Comparison of ENCODE assay signal across 8 mouse cellular contexts in genomic region chr12:72757086-72757485, GRCm38 (mm10). TPM values are rescaled to one million over a fixed set of nuclear protein-coding genes. Genes with fewer than 3 reads are reported as not detected.
DNase-seq lines count a peak whose midpoint lies in the region; ATAC-seq lines count a peak whose summit lies in the region.

Ppm1a (plus strand) TSS chr12:72757455.

- H3K4me3 ChIP-seq in hindbrain, embryonic 16.5 days (ENCODE audit: low read length): no peak within 1 kb of the TSS
- H3K4me3 ChIP-seq in macrophage (ENCODE audit: inconsistent target): no peak within 1 kb of the TSS

- peaks cover 4% of the 10 kb centered on the region for H3K79me2 ChIP-seq in macrophage (ENCODE audit: inconsistent target)

- DNase-seq in layer of hippocampus, adult 8-10 months (ENCODE audit: low spot score in 2 of 2): no peak
- DNase-seq in layer of hippocampus, adult 9-10 months (ENCODE audit: low spot score): no peak
- DNase-seq in adrenal gland, postnatal 4 days (ENCODE audit: low spot score in 2 of 2): no peak
- DNase-seq in gastrocnemius, adult 8-10 months (ENCODE audit: low spot score in 2 of 2): no peak
- DNase-seq in right cerebral cortex, adult 18-20 months: no peak
- no peak for DNase-seq in cerebellum, adult 11 months

- H3K9ac ChIP-seq in hindbrain, embryonic 16.5 days (ENCODE audit: low read depth, low read length): no peak within 1 kb of the TSS

- H3K9me3 ChIP-seq in hindbrain, embryonic 16.5 days (ENCODE audit: control insufficient read depth, low read length): no peaks in the 10 kb centered on the region

- no peaks in the 10 kb centered on the region for H3K36me3 ChIP-seq in hindbrain, embryonic 16.5 days (ENCODE audit: control insufficient read depth, insufficient read depth, low read length)
- H3K36me3 ChIP-seq in macrophage (ENCODE audit: inconsistent target): no peaks in the 10 kb centered on the region

- no peak for ATAC-seq in hindbrain, embryonic 16.5 days

- no peak within 1 kb of the TSS for H3K4me2 ChIP-seq in hindbrain, embryonic 16.5 days (ENCODE audit: low read length)

- 21% methylated on average over 4 of the region's 4 CpGs for WGBS in hindbrain, embryonic 16.5 days
- WGBS in macrophage (ENCODE audit: missing documents): 61% methylated on average over 4 of the region's 4 CpGs

- peaks cover 3% of the 10 kb centered on the region for H3K4me1 ChIP-seq in hindbrain, embryonic 16.5 days (ENCODE audit: control insufficient read depth, insufficient read depth, low read depth, low read length)

- no peaks in the 10 kb centered on the region for H3K27me3 ChIP-seq in hindbrain, embryonic 16.5 days (replicated peaks; ENCODE audit: control insufficient read depth, insufficient read depth, low read length)

- no peak within 1 kb of the TSS for H3K27ac ChIP-seq in hindbrain, embryonic 16.5 days (ENCODE audit: low read depth, low read length)
- H3K27ac ChIP-seq in macrophage: no peak within 1 kb of the TSS

RNA-seq across cellular contexts. Expression of gene Ppm1a, which starts in this region (rescaled TPM):
- total RNA-seq in layer of hippocampus, adult 8-10 months (2022): 100 to 1,000 TPM; 242 to 265 (median 252) TPM
- total RNA-seq in adrenal gland, postnatal 4 days (2021): 100 to 1,000 TPM; 253 to 261 TPM
- 100 to 1,000 TPM; 325 to 385 (median 339) TPM for total RNA-seq in gastrocnemius, adult 8-10 months (2022)
- 25.7 and 47.5 TPM in 2 replicates for polyA plus RNA-seq in hindbrain, embryonic 16.5 days (2015; fragmentation: Nextera tagmentation; extraction: Ambion mirVana)
- total RNA-seq in macrophage (2018; cell fraction: chromatin; rRNA removed): 100 to 1,000 TPM in 3 of 26 experiments, 10 to 100 TPM in 23; 46.7 to 113 (median 70.4) TPM
- 10 to 100 TPM; 63.3 to 97.1 (median 79.0) TPM for total RNA-seq in macrophage (2018; cell fraction: cytosol; rRNA removed)
- total RNA-seq in macrophage (2018; cell fraction: nucleus; rRNA removed): 100 to 1,000 TPM in 1 of 26 experiments, 10 to 100 TPM in 25; 49.6 to 102 (median 63.2) TPM
- polyA plus RNA-seq in macrophage (2018): 76.1 to 97.1 TPM (median 82.6 TPM) in 3 replicates
